Mouse (Mus musculus) hindbrain, embryonic 11.5 days (tissue): ENCODE measurements around the gene Olfr963. TPM values are rescaled to one million over a fixed set of nuclear protein-coding genes. Genes with fewer than 3 reads are reported as not detected.
"Not testable (repeated sequence)": the region's sequence is repeated elsewhere in the genome, so short reads cannot be mapped to it uniquely, and the experiment has no call there.

Experiments
- ATAC-seq: fragments of 200-750 bp; cut with Nextera tagmentation; 2 replicates; pipeline ENCODE4 v1.8.0; 2017; ENCODE audit warnings: mild to moderate bottlenecking, moderate TSS enrichment, moderate library complexity; ENCODE audit not compliant: low FRiP score
- DNase-seq: peaks from one replicate; pipeline ENCODE4 v3.0.0-alpha.2; 2015; ENCODE audit warnings: low spot score
- H3K27ac ChIP-seq: fragments of 300-500 bp; sonication (generic); 2 replicates; pipeline ENCODE4 v1.5.1; 2014; ENCODE audit warnings: mild to moderate bottlenecking, low read depth, low read length
- H3K27me3 ChIP-seq: fragments of 300-500 bp; sonication (generic); 2 replicates; pipeline ENCODE4 v1.6.1; 2014; ENCODE audit warnings: mild to moderate bottlenecking, low read length, moderate library complexity, mixed read lengths; ENCODE audit not compliant: control insufficient read depth, insufficient read depth
- H3K36me3 ChIP-seq: fragments of 300-500 bp; sonication (generic); 2 replicates; pipeline ENCODE4 v1.6.1; 2014; ENCODE audit warnings: mild to moderate bottlenecking, low read length, moderate library complexity, mixed read lengths; ENCODE audit not compliant: control insufficient read depth, insufficient read depth
- H3K4me1 ChIP-seq: fragments of 300-500 bp; sonication (generic); replicated peaks from 2 replicates; pipeline ENCODE4 v1.6.1; 2014; ENCODE audit warnings: low read length, mixed read lengths; ENCODE audit not compliant: control insufficient read depth, insufficient read depth
- H3K4me2 ChIP-seq: fragments of 300-500 bp; sonication (generic); replicated peaks from 2 replicates; pipeline ENCODE4 v1.6.1; 2014; ENCODE audit warnings: mild to moderate bottlenecking, low read depth, low read length
- H3K4me3 ChIP-seq: fragments of 300-500 bp; sonication (generic); 2 replicates; pipeline ENCODE4 v1.5.1; 2014; ENCODE audit warnings: low read depth, low read length
- H3K9ac ChIP-seq: fragments of 300-500 bp; sonication (generic); 2 replicates; pipeline ENCODE4 v1.6.1; 2014; ENCODE audit warnings: low read depth, low read length
- H3K9me3 ChIP-seq: fragments of 300-500 bp; sonication (generic); 2 replicates; pipeline ENCODE4 v1.6.1; 2016; ENCODE audit warnings: low read length; ENCODE audit not compliant: control insufficient read depth
- WGBS: fragments of 180-500 bp; shearing (Covaris S2); extraction: QIAGEN DNeasy Blood & Tissue Kit; methylation state at CpG from one replicate; pipeline ENCODE4 v1.1.7; 2014; 5-methylcytosine and 5-hydroxymethylcytosine counted together
- polyA plus RNA-seq: library from polyadenylated mRNA; unstranded; fragments of >200 nt; fragmentation: Nextera tagmentation; extraction: Ambion mirVana; gene quantifications from 2 replicates; pipeline ENCODE4 v1.2.1, GENCODE M21; 2014

Olfr963 gene
- polyA plus RNA-seq, 1 experiment from 2014 or later = not detected

GRCm38 (mm10) chr9:39669723-39670122 lies 2.7 kb downstream of the Olfr963 start:
- no peak for ATAC-seq
- WGBS = 80% methylated on average over 2 of the region's 2 CpGs
- no peaks in the 10 kb centered on the region for H3K36me3 ChIP-seq

DNA sequence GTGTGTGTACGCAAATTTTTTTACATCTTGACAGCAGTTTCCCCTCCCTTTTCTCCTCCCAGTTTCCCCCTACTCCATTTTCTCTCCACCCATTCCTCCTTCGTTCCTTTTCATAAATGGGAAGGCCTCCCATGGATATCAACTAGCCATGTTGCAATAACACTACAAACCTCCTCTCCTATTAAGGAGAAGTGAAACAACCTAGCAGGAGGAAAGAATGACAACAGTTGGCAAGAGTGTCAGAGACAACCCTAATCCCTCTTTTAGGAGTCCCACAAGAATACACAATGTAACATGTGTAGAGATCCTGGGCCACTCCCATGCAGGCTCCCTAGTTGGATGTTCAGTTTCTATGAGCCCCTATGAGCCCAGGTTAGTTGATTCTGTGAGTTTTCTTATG lies 7.8 kb downstream of the Olfr963 start:
- H3K4me3 ChIP-seq = no peak overlapping the region
- H3K9me3 ChIP-seq = no peaks in the 10 kb centered on the region
- H3K4me2 ChIP-seq = no peak overlapping the region
- no peak overlapping the region for H3K27ac ChIP-seq
- no peaks in the 10 kb centered on the region for H3K27me3 ChIP-seq
- H3K4me1 ChIP-seq = no peaks in the 10 kb centered on the region
- no peaks in the 10 kb centered on the region for H3K36me3 ChIP-seq
- H3K9ac ChIP-seq = no peak overlapping the region
- 81% methylated on average over 2 of the region's 2 CpGs for WGBS
- ATAC-seq (no peak), DNase-seq (no peak)

More at GRCm38 (mm10) chr9:39669723-39670122, 2.7 kb downstream of the Olfr963 start:
- Histone ChIP-seq H3K9ac (no peak overlapping the region), H3K27me3 (no peaks in the 10 kb centered on the region), H3K4me3 (no peak overlapping the region), H3K4me1 (no peaks in the 10 kb centered on the region), H3K4me2 (no peak overlapping the region), H3K9me3 (no peaks in the 10 kb centered on the region), H3K27ac (no peak overlapping the region)
- DNase-seq = no peak

- ATAC-seq (no peak), DNase-seq (no peak)
- no peak overlapping the region for H3K27ac ChIP-seq
- no peaks in the 10 kb centered on the region for H3K4me1 ChIP-seq
- 88% methylated on average over 2 of the region's 2 CpGs for WGBS
- no peaks in the 10 kb centered on the region for H3K9me3 ChIP-seq
- H3K27me3 ChIP-seq = no peaks in the 10 kb centered on the region
- no peak overlapping the region for H3K4me2 ChIP-seq
- H3K36me3 ChIP-seq = no peaks in the 10 kb centered on the region
- no peak overlapping the region for H3K4me3 ChIP-seq
- H3K9ac ChIP-seq = no peak overlapping the region
Observed at GRCm38 (mm10) chr9:39678557-39678956, 11.6 kb downstream of the Olfr963 start.

- Histone ChIP-seq H3K27ac (no peak overlapping the region), H3K9ac (no peak overlapping the region), H3K4me3 (no peak overlapping the region), H3K4me2 (no peak overlapping the region), H3K27me3 (no peaks in the 10 kb centered on the region), H3K36me3 (no peaks in the 10 kb centered on the region), H3K9me3 (no peaks in the 10 kb centered on the region), H3K4me1 (no peaks in the 10 kb centered on the region)
- WGBS = 62% methylated on average over 2 of the region's 2 CpGs
- ATAC-seq = no peak
- no peak for DNase-seq
Observed at GRCm38 (mm10) chr9:39679280-39679679, 12.3 kb downstream of the Olfr963 start.

- not testable (repeated sequence) for H3K9ac ChIP-seq, H3K4me1 ChIP-seq, H3K4me2 ChIP-seq, H3K27me3 ChIP-seq, ATAC-seq, H3K27ac ChIP-seq, H3K4me3 ChIP-seq, H3K9me3 ChIP-seq, H3K36me3 ChIP-seq, DNase-seq
- WGBS = 93% methylated on average over 6 of the region's 8 CpGs
Observed at GRCm38 (mm10) chr9:39701123-39701522, 34.1 kb downstream of the Olfr963 start.

DNA sequence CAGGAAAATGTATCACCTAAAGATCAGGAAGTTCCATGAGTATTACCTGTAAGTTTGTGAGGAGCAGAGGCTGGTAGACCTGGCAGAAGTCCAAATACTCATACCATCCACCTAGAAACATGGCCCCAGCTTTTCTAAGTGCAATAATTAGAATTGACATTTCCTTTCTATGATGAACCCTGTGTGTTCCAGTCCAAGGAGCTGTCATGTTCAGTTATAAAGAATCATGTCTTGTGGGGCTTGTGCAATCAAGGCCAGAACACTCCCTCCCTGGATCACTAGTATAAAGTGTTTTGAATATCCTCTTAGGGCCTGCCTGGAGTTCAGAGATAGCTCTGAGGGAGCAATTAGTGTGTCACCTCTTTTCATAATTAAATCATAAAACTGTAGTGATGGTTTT lies 40.0 kb downstream of the Olfr963 start, which contains the start of gene Olfr149:
Olfr149 (minus strand) TSS at position 101 of the 400 bp plus-strand sequence.
- H3K27me3 ChIP-seq = no peaks in the 10 kb centered on the region
- no peak within 1 kb of the TSS for H3K4me2 ChIP-seq
- H3K36me3 ChIP-seq = no peaks in the 10 kb centered on the region
- DNase-seq = no peak
- H3K9me3 ChIP-seq = no peaks in the 10 kb centered on the region
- H3K9ac ChIP-seq = no peak within 1 kb of the TSS
- H3K4me3 ChIP-seq = no peak within 1 kb of the TSS
- no peaks in the 10 kb centered on the region for H3K4me1 ChIP-seq
- no peak within 1 kb of the TSS for H3K27ac ChIP-seq
- no peak for ATAC-seq

- DNase-seq (no peak), ATAC-seq (no peak)
- 72% methylated on average over 3 of the region's 3 CpGs for WGBS
- no peak overlapping the region for H3K4me2 ChIP-seq
- H3K36me3 ChIP-seq = no peaks in the 10 kb centered on the region
- no peak overlapping the region for H3K27ac ChIP-seq
- no peaks in the 10 kb centered on the region for H3K27me3 ChIP-seq
- H3K9ac ChIP-seq = no peak overlapping the region
- no peaks in the 10 kb centered on the region for H3K9me3 ChIP-seq
- H3K4me1 ChIP-seq = no peaks in the 10 kb centered on the region
- no peak overlapping the region for H3K4me3 ChIP-seq
Observed at GRCm38 (mm10) chr9:39708958-39709357, 42.0 kb downstream of the Olfr963 start.

- no peak within 1 kb of the TSS for H3K27ac ChIP-seq
- no peak within 1 kb of the TSS for H3K4me2 ChIP-seq
- H3K4me1 ChIP-seq = no peaks in the 10 kb centered on the region
- no peaks in the 10 kb centered on the region for H3K9me3 ChIP-seq
- H3K36me3 ChIP-seq = no peaks in the 10 kb centered on the region
- DNase-seq = no peak
- no peak within 1 kb of the TSS for H3K9ac ChIP-seq
- H3K4me3 ChIP-seq = no peak within 1 kb of the TSS
- no peak for ATAC-seq
- H3K27me3 ChIP-seq = no peaks in the 10 kb centered on the region
Observed at GRCm38 (mm10) chr9:39711053-39711452, 44.0 kb downstream of the Olfr963 start, which contains the start of gene Olfr965. Gene Olfr965 (plus strand): TSS chr9:39711353.
